Mouse (Mus musculus) G1E-ER4 (cell line): ENCODE results near the gene Rlbp1. TPM values are rescaled to one million over a fixed set of nuclear protein-coding genes. Genes with fewer than 3 reads are reported as not detected.

Source experiments
- GATA1 ChIP-seq: IDR thresholded peaks from one replicate; pipeline ENCODE4 v1.8.0; 2012; ENCODE audit warnings: low read length, inconsistent platforms
- polyA plus RNA-seq: library from polyadenylated mRNA; stranded (reverse); fragments of >175 nt; gene quantifications from 2 replicates; pipeline ENCODE4 v1.2.3, GENCODE M21; 2012

The Rlbp1 gene
- polyA plus RNA-seq, 1 experiment = 0.05 TPM

- TF ChIP-seq GATA1 = no peak
Observed at GRCm38 (mm10) chr7:79349738-79350386, 37.0 kb downstream of the Rlbp1 start.

GRCm38 (mm10) chr7:79348816-79349215, 38.0 kb downstream of the Rlbp1 start:
- TF ChIP-seq GATA1 = no peak

GRCm38 (mm10) chr7:79347108-79347813, 39.6 kb downstream of the Rlbp1 start:
- no peak for TF ChIP-seq GATA1

DNA sequence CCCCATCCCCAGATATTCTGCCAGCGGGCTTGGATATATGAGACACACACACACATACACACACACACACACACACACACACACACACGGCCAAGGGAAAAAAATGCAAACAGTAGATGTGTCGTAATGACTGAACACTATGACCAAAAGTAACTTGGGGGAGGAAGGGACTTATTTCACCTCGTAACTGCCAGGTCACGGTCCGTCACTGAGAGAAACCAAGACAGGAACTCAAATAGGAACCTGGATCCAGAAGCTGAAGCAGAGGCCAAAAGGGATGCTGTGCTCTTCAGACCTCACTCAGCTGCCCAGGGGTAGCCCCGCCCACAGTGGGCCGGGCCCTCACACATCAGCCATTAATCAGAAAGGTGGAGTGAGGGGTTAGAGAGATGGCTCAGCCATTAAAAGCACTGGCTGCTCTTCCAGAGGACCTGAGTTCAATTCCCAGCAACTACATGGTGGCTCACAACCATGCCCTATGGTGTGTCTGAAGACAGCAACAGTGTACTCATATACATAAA, 40.2 kb downstream of the Rlbp1 start:
- TF ChIP-seq GATA1 = no peak

DNA sequence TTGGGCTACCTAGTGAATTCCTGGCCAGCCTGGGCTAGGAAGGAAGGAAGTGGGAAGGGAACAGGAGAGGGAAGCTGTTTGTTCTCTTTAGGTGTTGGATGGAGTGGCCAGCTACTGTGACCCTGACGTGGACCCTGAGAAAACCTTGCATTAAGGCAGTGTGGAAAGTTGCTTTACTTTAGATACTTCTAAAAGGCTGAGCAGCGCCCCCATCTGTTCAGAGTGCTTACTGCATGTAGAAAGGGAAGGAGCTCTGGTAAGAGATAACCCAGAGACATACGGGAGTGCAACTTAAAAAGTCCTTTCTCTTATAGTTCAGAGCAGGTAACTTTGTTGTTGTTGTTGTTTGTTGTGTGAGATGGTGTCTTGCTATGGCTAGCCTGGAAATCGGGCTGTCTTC, 40.9 kb downstream of the Rlbp1 start:
- TF ChIP-seq GATA1 = no peak

DNA sequence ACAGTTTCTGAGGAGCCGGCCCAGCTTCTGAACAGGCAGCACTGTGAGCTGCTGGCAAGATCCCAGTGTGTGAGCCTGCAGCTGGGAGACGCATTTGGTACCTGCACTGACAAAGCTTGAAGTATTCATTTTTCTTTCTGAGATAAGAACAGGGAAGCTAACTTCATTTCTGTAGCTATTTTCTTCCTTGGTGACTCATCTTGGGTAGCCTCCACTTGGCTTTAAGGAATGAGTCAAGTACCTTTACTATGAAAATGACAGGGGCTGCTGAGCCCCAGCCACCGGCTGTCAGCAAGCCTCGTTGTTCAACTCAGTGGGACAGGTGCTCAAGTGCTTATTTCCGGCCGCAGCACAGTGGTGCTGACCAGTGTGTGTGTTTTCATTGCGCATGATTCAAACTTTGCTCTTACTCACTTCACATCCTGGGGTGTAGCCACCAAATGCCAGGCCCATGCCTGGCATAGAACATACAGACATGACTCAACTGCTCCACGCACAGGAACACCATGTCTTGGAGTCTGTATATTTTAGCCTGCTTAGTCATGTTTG, 50.4 kb downstream of the Rlbp1 start:
- no peak for TF ChIP-seq GATA1

DNA sequence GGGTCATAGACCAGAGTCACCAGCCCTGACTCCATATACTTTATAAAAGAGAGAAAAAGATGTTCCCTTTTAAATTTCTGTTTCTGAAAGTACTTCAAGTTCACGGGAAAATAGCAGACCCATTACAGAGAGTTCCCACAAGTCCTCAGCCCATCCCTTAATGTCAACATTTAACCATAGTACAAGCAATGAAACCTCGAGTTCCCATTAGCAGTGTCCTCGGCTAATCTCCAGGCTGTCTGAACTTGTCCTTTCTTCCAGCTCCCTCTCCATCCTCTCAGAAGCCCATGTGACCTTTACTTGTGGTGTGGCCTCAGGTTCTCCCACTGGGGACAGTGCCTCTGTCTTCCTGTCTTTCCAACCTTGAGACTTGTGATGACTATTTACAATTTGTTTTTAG, 53.4 kb downstream of the Rlbp1 start:
- TF ChIP-seq GATA1 = no peak

- no peak for TF ChIP-seq GATA1
Observed at GRCm38 (mm10) chr7:79331197-79331596, 55.7 kb downstream of the Rlbp1 start.

- no peak for TF ChIP-seq GATA1
Observed at GRCm38 (mm10) chr7:79328769-79329168, 58.1 kb downstream of the Rlbp1 start.

Other genes starting within 250 kb of the Rlbp1 start
- gene Mfge8, start 238.0 kb downstream of the Rlbp1 start, polyA plus RNA-seq = 4.7 and 6.9 TPM in 2 replicates
- gene Abhd2, start 113.8 kb downstream of the Rlbp1 start, polyA plus RNA-seq = 9.7 and 14.8 TPM in 2 replicates
- gene Fanci, start 4.9 kb upstream of the Rlbp1 start, polyA plus RNA-seq = 0.26 and 0.43 TPM in 2 replicates
- 153 and 196 TPM in 2 replicates for gene Polg, start 79.3 kb upstream of the Rlbp1 start, polyA plus RNA-seq
- not detected in 2 replicates for gene Rhcg, start 230.6 kb upstream of the Rlbp1 start, polyA plus RNA-seq